Mouse (Mus musculus): ENCODE results near the gene Nagpa.

GRCm38 (mm10) chr16:5147037-5147385, 56.8 kb downstream of the Nagpa start, which contains the start of gene Sec14l5:
- TF ChIP-seq POLR2A (IDR thresholded peaks at IDR 0.05; ENCODE audit: extremely low read depth, insufficient read depth, low read length) (no peak), CTCF (IDR thresholded peaks at IDR 0.05; ENCODE audit: low read depth, low read length) (no peak)
